Mouse (Mus musculus): ENCODE data around the gene Mog.

- no peak for TF ChIP-seq TAL1 (conservative IDR thresholded peaks at IDR 0.05; ENCODE audit: low read depth, low read length)
- TF ChIP-seq CTCF (IDR thresholded peaks at IDR 0.05; ENCODE audit: low read depth, low read length): no peak
These were observed 42.8 kb upstream of the Mog start for GRCm38 (mm10) chr17:37065993-37066392.
